In the genomic region with DNA sequence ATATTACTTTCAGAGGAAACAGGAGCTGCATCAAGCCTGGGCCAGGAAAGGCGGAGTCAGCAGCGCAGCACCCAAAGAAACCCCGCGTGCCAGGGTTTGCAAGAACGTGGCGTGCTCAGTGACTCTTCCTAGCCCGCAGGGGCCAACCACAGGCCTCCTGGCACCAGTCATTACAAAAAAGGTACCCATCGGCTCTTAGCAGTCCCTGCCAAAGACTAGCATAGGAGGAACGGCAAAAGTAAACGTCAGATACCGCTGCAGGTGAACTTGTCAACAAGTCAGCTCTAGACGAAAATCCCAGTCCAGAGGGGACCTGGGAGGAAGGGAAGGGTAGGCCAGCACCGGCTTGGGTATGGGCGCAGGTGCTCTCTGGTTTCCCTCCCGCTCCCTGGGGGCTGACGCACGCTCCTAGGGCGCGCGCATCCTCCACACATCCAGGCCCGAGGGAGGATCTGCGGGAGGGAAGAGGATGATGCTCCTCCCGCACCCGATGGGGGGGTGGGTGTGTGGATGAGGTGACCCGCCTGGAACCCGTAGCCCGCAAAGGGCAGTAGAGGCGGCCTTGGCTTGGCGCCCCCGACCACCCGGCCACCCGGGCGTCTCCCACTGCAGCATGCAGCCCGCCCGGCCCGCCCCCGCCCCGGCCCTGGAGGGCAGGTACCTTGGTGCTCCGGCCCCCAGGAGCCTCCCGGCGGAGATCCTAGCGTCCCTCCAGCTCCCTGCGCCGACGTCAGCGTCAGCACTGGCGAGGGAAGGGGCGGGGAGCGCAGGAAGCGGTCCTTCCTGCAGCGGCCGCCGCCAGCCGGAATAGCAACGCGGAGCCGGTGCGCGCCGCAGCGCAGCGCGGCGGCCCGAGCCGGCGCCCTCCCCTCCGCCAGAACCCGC, we compare ENCODE assay signal across 7 mouse cellular contexts. TPM values are rescaled to one million over a fixed set of nuclear protein-coding genes. Genes with fewer than 3 reads are reported as not detected.
DNase-seq lines count a peak whose midpoint lies in the region; TF ChIP-seq lines count a peak whose summit lies in the region.

No protein-coding gene starts in this region.

- H3K27ac ChIP-seq in left cerebral cortex, adult 2 months = peak overlapping the region; percentile 96

- no peak for TF ChIP-seq CTCF in left cerebral cortex, adult 2 months (IDR thresholded peaks at IDR 0.05)

- DNase-seq in adrenal gland, adult 2 months = peak; percentile 90
- peak; percentile 22 to 48 for DNase-seq in cerebellum, postnatal 4 days (ENCODE audit: low spot score in 2 of 2)
- peak; percentile 53 for DNase-seq in gastrocnemius, postnatal 14 days
- DNase-seq in induced T-regulatory cell, adult 2 months (ENCODE audit: low read depth) = peak; percentile 43
- peak; percentile 78 to 79 for DNase-seq in left cerebral cortex, adult 2 months (ENCODE audit: extremely low spot score in 1 of 2, low spot score in 2 of 2)
- peak; percentile 86 for DNase-seq in lung, postnatal 36 days
- DNase-seq in right cerebral cortex, adult 18-20 months = peak; percentile 86

- H3K4me3 ChIP-seq in left cerebral cortex, adult 2 months = peak overlapping the region; percentile 82

- intact Hi-C loops in gastrocnemius, postnatal 14 days (cut with DNase I; ENCODE audit: low total_unique reads) = no loop called here
- intact Hi-C loops in left cerebral cortex, adult 2 months (cut with DNase I) = loop anchor here (5.0 kb wide), 1 partner anchor 55 kb away; no protein-coding TSS in a partner anchor

RNA-seq across cellular contexts. Expression of a gene that starts 0.6 kb away (rescaled TPM):
- 10 to 100 TPM; 33.3 to 54.1 TPM for total RNA-seq in adrenal gland, adult 2 months (2021)
- 7.0 and 10.1 TPM in 2 replicates for polyA plus RNA-seq in adrenal gland, adult 2 months (2012; rRNA removed)
- 1 to 10 TPM; 3.1 to 3.8 TPM for total RNA-seq in gastrocnemius, postnatal 14 days (2021)
- total RNA-seq in left cerebral cortex, adult 2 months (2021) = 10 to 100 TPM; 65.4 to 72.6 TPM

Comparison
In these comparisons a context has a peak if more than half of its experiments do, and no peak if none do; other contexts are left out.
1. Peak in every context shown above with its lines: DNase-seq, H3K4me3 ChIP-seq and H3K27ac ChIP-seq.
2. DNase-seq: peak in every context shown above with its lines; median percentile 90 in adrenal gland, adult 2 months; 86 in lung, postnatal 36 days; 86 in right cerebral cortex, adult 18-20 months; 78 in left cerebral cortex, adult 2 months; 53 in gastrocnemius, postnatal 14 days; 43 in induced T-regulatory cell, adult 2 months; 35 in cerebellum, postnatal 4 days.
3. RNA of a gene that starts 0.6 kb away (total RNA-seq): 65.4 to 72.6 TPM in left cerebral cortex, adult 2 months and 33.3 to 54.1 TPM in adrenal gland, adult 2 months; 3.1 to 3.8 TPM in gastrocnemius, postnatal 14 days; every median in the first group is over 4 times any median in the second.